Mouse (Mus musculus) kidney, adult 2 months (tissue): ENCODE measurements at regions not wholly inside any gene's neighbourhood (a gene's known extent, or its start where the extent isn't known, plus 50 kb on each side); places are given as distances from the start of the nearest gene placed in this dataset.

Experiments
- CTCF ChIP-seq: fragments of 200-500 bp; conservative IDR thresholded peaks from 2 replicates; pipeline ENCODE4 v1.5.1; 2011; ENCODE audit warnings: low read depth, mild to moderate bottlenecking, control low read depth, low read length, moderate library complexity, mixed read lengths; ENCODE audit not compliant: insufficient read depth, insufficient read length
- POLR2A ChIP-seq: fragments of 200-500 bp; IDR thresholded peaks from one replicate; pipeline ENCODE4 v1.6.1; 2011; ENCODE audit warnings: low read depth, low read length, control low read depth

DNA sequence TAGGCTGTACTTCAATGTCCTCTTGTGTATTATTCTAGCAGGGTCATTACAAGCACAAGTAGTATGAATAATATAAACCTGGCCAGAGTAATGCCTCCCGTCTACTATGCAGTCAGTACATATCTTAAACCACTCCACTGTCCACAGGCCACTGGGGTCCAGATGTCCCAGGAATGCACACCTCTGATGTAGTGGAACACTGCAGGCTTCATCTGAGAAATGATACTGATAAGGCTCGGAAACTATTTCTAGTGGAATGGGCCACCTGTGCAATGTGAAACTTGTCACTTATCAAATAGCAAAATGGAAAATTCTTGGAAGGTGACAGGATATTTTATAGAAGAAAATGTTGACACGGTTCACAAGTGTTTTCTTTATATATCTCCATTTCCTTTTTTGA, 477.6 kb upstream of the Gm9747 start:
- TF ChIP-seq POLR2A (no peak), CTCF (no peak)
